ENCODE assay signal across 18 mouse cellular contexts in genomic region chr2:30458349-30458748, GRCm38 (mm10). TPM values are rescaled to one million over a fixed set of nuclear protein-coding genes. Genes with fewer than 3 reads are reported as not detected.
DNase-seq lines count a peak whose midpoint lies in the region; ATAC-seq and TF ChIP-seq lines count a peak whose summit lies in the region.
"Had no signal": no experiment of that assay in that cellular context is flagged by ENCODE, and none has a peak within 500 bp of the region (broad histone marks: within the 10 kb centered on the region; RNA-seq: fewer than 3 reads in every experiment).

No protein-coding gene starts in this region.

- H3K4me1 ChIP-seq in kidney, embryonic 14.5 days (ENCODE audit: control insufficient read depth, insufficient read depth, low read length) = peaks cover 7% of the 10 kb centered on the region
- H3K4me1 ChIP-seq in kidney, adult 2 months (ENCODE audit: control insufficient read depth, insufficient read depth, low read length) = peaks cover 32% of the 10 kb centered on the region
- H3K4me1 ChIP-seq in midbrain, embryonic 15.5 days = peaks cover 3% of the 10 kb centered on the region; the same call in 1 of the 2 replicates

- H3K9me3 ChIP-seq in kidney, embryonic 14.5 days (ENCODE audit: control insufficient read depth, low read length) = no peaks in the 10 kb centered on the region
- H3K9me3 ChIP-seq in midbrain, embryonic 15.5 days = no peaks in the 10 kb centered on the region
- H3K9me3 ChIP-seq: forebrain, embryonic 10.5 days; limb, embryonic 13.5 days; midbrain, embryonic 10.5 days had no signal

- no peak overlapping the region for H3K27ac ChIP-seq in kidney, embryonic 14.5 days (ENCODE audit: low read depth, low read length)
- H3K27ac ChIP-seq in kidney, adult 2 months (ENCODE audit: insufficient read depth, low read depth, low read length) = peak overlapping the region; percentile 88
- H3K27ac ChIP-seq in midbrain, embryonic 15.5 days = no peak overlapping the region
- H3K27ac ChIP-seq: hindbrain, postnatal 0 days; midbrain, embryonic 10.5 days had no signal

- no peak for TF ChIP-seq POLR2A in kidney, adult 2 months (IDR thresholded peaks at IDR 0.05; ENCODE audit: low read depth, low read length)

- H3K9ac ChIP-seq in kidney, embryonic 14.5 days (ENCODE audit: low read depth, low read length) = no peak overlapping the region
- H3K9ac ChIP-seq in midbrain, embryonic 15.5 days = no peak overlapping the region
- H3K9ac ChIP-seq: limb, embryonic 13.5 days; liver, postnatal 0 days had no signal

- ATAC-seq in kidney, embryonic 14.5 days (ENCODE audit: low FRiP score, low TSS enrichment) = no peak
- ATAC-seq in midbrain, embryonic 15.5 days (replicated peaks) = no peak
- ATAC-seq: CD4-positive, CD25-positive, alpha-beta regulatory T cell, adult 4 months; hindbrain, postnatal 0 days; liver, postnatal 0 days had no signal

- no peak for TF ChIP-seq CTCF in kidney, adult 2 months (conservative IDR thresholded peaks at IDR 0.05; ENCODE audit: insufficient read depth, insufficient read length, low read depth, low read length)

- 62% methylated on average over 6 of the region's 6 CpGs for WGBS in kidney, embryonic 14.5 days
- 24% methylated on average over 6 of the region's 6 CpGs for WGBS in kidney, adult 2 months
- 89% methylated on average over 6 of the region's 6 CpGs for WGBS in midbrain, embryonic 15.5 days

- no peak overlapping the region for H3K4me2 ChIP-seq in kidney, embryonic 14.5 days (replicated peaks; ENCODE audit: low read depth, low read length)
- no peak overlapping the region for H3K4me2 ChIP-seq in midbrain, embryonic 15.5 days
- H3K4me2 ChIP-seq: limb, embryonic 13.5 days had no signal

- H3K27me3 ChIP-seq in kidney, embryonic 14.5 days (ENCODE audit: control insufficient read depth, insufficient read depth, low read length) = no peaks in the 10 kb centered on the region
- no peaks in the 10 kb centered on the region for H3K27me3 ChIP-seq in kidney, adult 2 months (replicated peaks; ENCODE audit: control insufficient read depth, insufficient read depth, low read length)
- H3K27me3 ChIP-seq in midbrain, embryonic 15.5 days (replicated peaks) = no peaks in the 10 kb centered on the region
- H3K27me3 ChIP-seq: limb, embryonic 13.5 days had no signal

- DNase-seq in kidney, adult 11 months = peak; percentile 83
- peak; percentile 22 for DNase-seq in Muller cell, postnatal 12 days (ENCODE audit: inconsistent ontology term)
- peak; percentile 91 for DNase-seq in kidney, adult 2 months
- DNase-seq in kidney, postnatal 36 days = peak; percentile 62 to 83
- DNase-seq in adipocyte (ENCODE audit: low spot score) = no peak
- DNase-seq: adrenal gland, postnatal 25 days; cerebellum, adult 9-10 months; heart, postnatal 36 days; liver, postnatal 0 days; retina, postnatal 1 day had no signal

- H3K36me3 ChIP-seq in kidney, embryonic 14.5 days (ENCODE audit: control insufficient read depth, insufficient read depth, low read length) = peaks cover 6% of the 10 kb centered on the region; the same call in 1 of the 2 replicates
- H3K36me3 ChIP-seq in kidney, adult 2 months (ENCODE audit: control insufficient read depth, insufficient read depth, low read length) = no peaks in the 10 kb centered on the region
- H3K36me3 ChIP-seq in midbrain, embryonic 15.5 days (replicated peaks) = no peaks in the 10 kb centered on the region

- no peak overlapping the region for H3K4me3 ChIP-seq in kidney, embryonic 14.5 days (ENCODE audit: low read length)
- H3K4me3 ChIP-seq in kidney, adult 2 months (ENCODE audit: insufficient read depth, low read depth, low read length) = no peak overlapping the region
- no peak overlapping the region for H3K4me3 ChIP-seq in midbrain, embryonic 15.5 days
- H3K4me3 ChIP-seq: forebrain, embryonic 10.5 days; limb, embryonic 13.5 days; midbrain, embryonic 10.5 days; myocyte had no signal

RNA-seq across cellular contexts. Expression of gene Ier5l, which starts 15.7 kb away (rescaled TPM):
- 5.5 and 7.2 TPM in 2 replicates for polyA plus RNA-seq in kidney, embryonic 14.5 days (2014; fragmentation: Nextera tagmentation; extraction: Ambion mirVana)
- polyA plus RNA-seq in kidney, adult 2 months (2012; rRNA removed) = 9.9 and 16.1 TPM in 2 replicates
- 2.3 and 2.8 TPM in 2 replicates for polyA plus RNA-seq in midbrain, embryonic 15.5 days (2015; fragmentation: Nextera tagmentation; extraction: Ambion mirVana)

RNA-seq across cellular contexts. Expression of gene Ptpa, which starts 42.5 kb away (rescaled TPM):
- 92.3 and 96.0 TPM in 2 replicates for polyA plus RNA-seq in kidney, embryonic 14.5 days (2014; fragmentation: Nextera tagmentation; extraction: Ambion mirVana)
- polyA plus RNA-seq in kidney, adult 2 months (2012; rRNA removed) = 132 and 176 TPM in 2 replicates
- 152 and 155 TPM in 2 replicates for polyA plus RNA-seq in midbrain, embryonic 15.5 days (2015; fragmentation: Nextera tagmentation; extraction: Ambion mirVana)

RNA-seq across cellular contexts. Expression of gene Crat, which starts 42.7 kb away (rescaled TPM):
- 21.4 and 30.6 TPM in 2 replicates for polyA plus RNA-seq in kidney, embryonic 14.5 days (2014; fragmentation: Nextera tagmentation; extraction: Ambion mirVana)
- 214 and 254 TPM in 2 replicates for polyA plus RNA-seq in kidney, adult 2 months (2012; rRNA removed)
- 22.5 and 23.9 TPM in 2 replicates for polyA plus RNA-seq in midbrain, embryonic 15.5 days (2015; fragmentation: Nextera tagmentation; extraction: Ambion mirVana)
